Mouse (Mus musculus) activated CD4-positive, CD25-positive, alpha-beta regulatory T cell, adult 4 months (primary cell): ENCODE results near the gene Atg9b. TPM values are rescaled to one million over a fixed set of nuclear protein-coding genes. Genes with fewer than 3 reads are reported as not detected.

Experiments used
- ATAC-seq: one replicate; pipeline ENCODE4 v1.8.0; 2017
- polyA plus RNA-seq, 2 experiments: library from polyadenylated mRNA; unstranded; fragments of 100-300 nt; shearing (Covaris generic); gene quantifications; one replicate each; pipeline ENCODE4 v1.2.1; 2017

Gene Atg9b
- polyA plus RNA-seq, 2 experiments from 2014 or later: 2.2 to 2.9 TPM

- ATAC-seq: no peak
Observed at GRCm38 (mm10) chr5:24380499-24380898, 11.4 kb downstream of the Atg9b start.

- no peak for ATAC-seq
Observed at GRCm38 (mm10) chr5:24379501-24379900, 12.4 kb downstream of the Atg9b start.

- no peak for ATAC-seq
Observed at GRCm38 (mm10) chr5:24378700-24379099, 13.2 kb downstream of the Atg9b start.

- ATAC-seq: no peak
Observed at GRCm38 (mm10) chr5:24374666-24375328, 17.1 kb downstream of the Atg9b start.

GRCm38 (mm10) chr5:24374216-24374615 lies 17.7 kb downstream of the Atg9b start:
- ATAC-seq: no peak

GRCm38 (mm10) chr5:24373807-24374206 lies 18.1 kb downstream of the Atg9b start:
- ATAC-seq: no peak

- ATAC-seq: no peak
Observed at GRCm38 (mm10) chr5:24369767-24370166, 22.2 kb downstream of the Atg9b start.

GRCm38 (mm10) chr5:24366426-24366825 lies 25.5 kb downstream of the Atg9b start:
- ATAC-seq: no peak

GRCm38 (mm10) chr5:24365528-24365927 lies 26.4 kb downstream of the Atg9b start:
- ATAC-seq: no peak

GRCm38 (mm10) chr5:24364963-24365362 lies 27.0 kb downstream of the Atg9b start:
- no peak for ATAC-seq

- no peak for ATAC-seq
Observed at GRCm38 (mm10) chr5:24364508-24364907, 27.4 kb downstream of the Atg9b start, which contains the start of gene Nos3. Gene Nos3 (plus strand): TSS chr5:24364810.

- ATAC-seq: no peak
Observed at GRCm38 (mm10) chr5:24364061-24364460, 27.9 kb downstream of the Atg9b start.

GRCm38 (mm10) chr5:24363467-24363866 lies 28.5 kb downstream of the Atg9b start:
- ATAC-seq: no peak

- peak; percentile 68 for ATAC-seq
Observed at GRCm38 (mm10) chr5:24360792-24361454, 31.0 kb downstream of the Atg9b start.

- ATAC-seq: peak; percentile 82
Observed at GRCm38 (mm10) chr5:24357461-24357860, 34.5 kb downstream of the Atg9b start.

GRCm38 (mm10) chr5:24356764-24357163 lies 35.2 kb downstream of the Atg9b start:
- no peak for ATAC-seq

GRCm38 (mm10) chr5:24353327-24353726 lies 38.6 kb downstream of the Atg9b start:
- ATAC-seq: no peak

- no peak for ATAC-seq
Observed at GRCm38 (mm10) chr5:24352251-24352859, 39.6 kb downstream of the Atg9b start.

GRCm38 (mm10) chr5:24351701-24352171 lies 40.2 kb downstream of the Atg9b start:
- ATAC-seq: no peak

GRCm38 (mm10) chr5:24351278-24351677 lies 40.7 kb downstream of the Atg9b start, which contains the start of gene Kcnh2:
Gene Kcnh2 (minus strand): TSS chr5:24351604.
- ATAC-seq: no peak

- no peak for ATAC-seq
Observed at GRCm38 (mm10) chr5:24350531-24351250, 41.3 kb downstream of the Atg9b start.

GRCm38 (mm10) chr5:24350073-24350472 lies 41.9 kb downstream of the Atg9b start:
- no peak for ATAC-seq

GRCm38 (mm10) chr5:24348546-24348945 lies 43.4 kb downstream of the Atg9b start:
- no peak for ATAC-seq
